Mouse (Mus musculus): ENCODE measurements at regions not wholly inside any gene's neighbourhood (a gene's known extent, or its start where the extent isn't known, plus 50 kb on each side); places are given as distances from the start of the nearest gene placed in this dataset.

GRCm38 (mm10) chr2:170222819-170223218 is 74.9 kb upstream of the Zfp217 start:
- H3K27ac ChIP-seq (ENCODE audit: low read length): peak overlapping the region; percentile 23; the same call in 1 of the 2 replicates
- peak overlapping the region; percentile 42 for H3K9ac ChIP-seq (ENCODE audit: low read length)
- ATAC-seq (ENCODE audit: insufficient read depth, low FRiP score): no peak
- WGBS: 1% methylated on average over 6 of the region's 6 CpGs
- H3K4me1 ChIP-seq (ENCODE audit: control insufficient read depth, insufficient read depth, low read length): peaks cover 38% of the 10 kb centered on the region
- peak overlapping the region; percentile 39 for H3K4me2 ChIP-seq (ENCODE audit: low read depth, low read length)
- H3K27me3 ChIP-seq (ENCODE audit: control insufficient read depth, insufficient read depth, low read length): no peaks in the 10 kb centered on the region
- H3K36me3 ChIP-seq (ENCODE audit: control insufficient read depth, insufficient read depth, low read length): no peaks in the 10 kb centered on the region
- H3K9me3 ChIP-seq (replicated peaks; ENCODE audit: control insufficient read depth, low read length): no peaks in the 10 kb centered on the region
- H3K4me3 ChIP-seq (replicated peaks; ENCODE audit: low read length): no peak overlapping the region; the same call in 1 of the 2 replicates

GRCm38 (mm10) chr2:170221994-170222535 is 74.2 kb upstream of the Zfp217 start:
- Histone ChIP-seq H3K4me2 (ENCODE audit: low read depth, low read length) (peak overlapping the region; percentile 39), H3K9ac (ENCODE audit: low read length) (peak overlapping the region; percentile 18; the same call in 1 of the 2 replicates), H3K4me3 (replicated peaks; ENCODE audit: low read length) (no peak overlapping the region), H3K27me3 (ENCODE audit: control insufficient read depth, insufficient read depth, low read length) (no peaks in the 10 kb centered on the region), H3K9me3 (replicated peaks; ENCODE audit: control insufficient read depth, low read length) (no peaks in the 10 kb centered on the region), H3K4me1 (ENCODE audit: control insufficient read depth, insufficient read depth, low read length) (peaks cover 38% of the 10 kb centered on the region), H3K36me3 (ENCODE audit: control insufficient read depth, insufficient read depth, low read length) (no peaks in the 10 kb centered on the region), H3K27ac (ENCODE audit: low read length) (no peak overlapping the region)
- 25% methylated on average over 13 of the region's 13 CpGs for WGBS
- no peak for ATAC-seq (ENCODE audit: insufficient read depth, low FRiP score)

GRCm38 (mm10) chr2:170220871-170221369 is 73.0 kb upstream of the Zfp217 start:
- no peaks in the 10 kb centered on the region for H3K27me3 ChIP-seq (ENCODE audit: control insufficient read depth, insufficient read depth, low read length)
- H3K9ac ChIP-seq (ENCODE audit: low read length): peak overlapping the region; percentile 60
- peak overlapping the region; percentile 60 for H3K27ac ChIP-seq (ENCODE audit: low read length)
- H3K4me3 ChIP-seq (replicated peaks; ENCODE audit: low read length): peak overlapping the region; percentile 48
- no peak for ATAC-seq (ENCODE audit: insufficient read depth, low FRiP score)
- peaks cover 38% of the 10 kb centered on the region for H3K4me1 ChIP-seq (ENCODE audit: control insufficient read depth, insufficient read depth, low read length)
- no peaks in the 10 kb centered on the region for H3K9me3 ChIP-seq (replicated peaks; ENCODE audit: control insufficient read depth, low read length)
- peak overlapping the region; percentile 80 for H3K4me2 ChIP-seq (ENCODE audit: low read depth, low read length)
- H3K36me3 ChIP-seq (ENCODE audit: control insufficient read depth, insufficient read depth, low read length): no peaks in the 10 kb centered on the region
- 2% methylated on average over 20 of the region's 20 CpGs for WGBS

GRCm38 (mm10) chr2:170220443-170220842 is 72.5 kb upstream of the Zfp217 start:
- H3K27me3 ChIP-seq (ENCODE audit: control insufficient read depth, insufficient read depth, low read length): no peaks in the 10 kb centered on the region
- WGBS: 8% methylated on average over 11 of the region's 11 CpGs
- H3K9me3 ChIP-seq (replicated peaks; ENCODE audit: control insufficient read depth, low read length): no peaks in the 10 kb centered on the region
- no peaks in the 10 kb centered on the region for H3K36me3 ChIP-seq (ENCODE audit: control insufficient read depth, insufficient read depth, low read length)
- peak overlapping the region; percentile 60; the same call in 1 of the 2 replicates for H3K27ac ChIP-seq (ENCODE audit: low read length)
- ATAC-seq (ENCODE audit: insufficient read depth, low FRiP score): no peak
- peaks cover 38% of the 10 kb centered on the region for H3K4me1 ChIP-seq (ENCODE audit: control insufficient read depth, insufficient read depth, low read length)
- peak overlapping the region; percentile 60 for H3K9ac ChIP-seq (ENCODE audit: low read length)
- peak overlapping the region; percentile 80 for H3K4me2 ChIP-seq (ENCODE audit: low read depth, low read length)
- H3K4me3 ChIP-seq (replicated peaks; ENCODE audit: low read length): peak overlapping the region; percentile 48

- WGBS: 9% methylated on average over 20 of the region's 20 CpGs
- peak overlapping the region; percentile 65 for H3K9ac ChIP-seq (ENCODE audit: low read length)
- peak overlapping the region; percentile 80 for H3K4me2 ChIP-seq (ENCODE audit: low read depth, low read length)
- no peaks in the 10 kb centered on the region for H3K36me3 ChIP-seq (ENCODE audit: control insufficient read depth, insufficient read depth, low read length)
- ATAC-seq (ENCODE audit: insufficient read depth, low FRiP score): no peak
- H3K27ac ChIP-seq (ENCODE audit: low read length): peak overlapping the region; percentile 74
- peaks cover 38% of the 10 kb centered on the region for H3K4me1 ChIP-seq (ENCODE audit: control insufficient read depth, insufficient read depth, low read length)
- peaks cover 4% of the 10 kb centered on the region for H3K9me3 ChIP-seq (replicated peaks; ENCODE audit: control insufficient read depth, low read length)
- no peaks in the 10 kb centered on the region for H3K27me3 ChIP-seq (ENCODE audit: control insufficient read depth, insufficient read depth, low read length)
- peak overlapping the region; percentile 48 for H3K4me3 ChIP-seq (replicated peaks; ENCODE audit: low read length)
Measured at GRCm38 (mm10) chr2:170219611-170220401, 71.9 kb upstream of the Zfp217 start.

GRCm38 (mm10) chr2:170219161-170219581 is 71.3 kb upstream of the Zfp217 start:
- Histone ChIP-seq H3K4me3 (replicated peaks; ENCODE audit: low read length) (peak overlapping the region; percentile 38), H3K27me3 (ENCODE audit: control insufficient read depth, insufficient read depth, low read length) (no peaks in the 10 kb centered on the region), H3K27ac (ENCODE audit: low read length) (peak overlapping the region; percentile 74), H3K4me1 (ENCODE audit: control insufficient read depth, insufficient read depth, low read length) (peaks cover 38% of the 10 kb centered on the region), H3K4me2 (ENCODE audit: low read depth, low read length) (peak overlapping the region; percentile 80), H3K36me3 (ENCODE audit: control insufficient read depth, insufficient read depth, low read length) (no peaks in the 10 kb centered on the region), H3K9me3 (replicated peaks; ENCODE audit: control insufficient read depth, low read length) (peaks cover 6% of the 10 kb centered on the region), H3K9ac (ENCODE audit: low read length) (peak overlapping the region; percentile 65)
- 6% methylated on average over 11 of the region's 11 CpGs for WGBS
- no peak for ATAC-seq (ENCODE audit: insufficient read depth, low FRiP score)

- WGBS: 14% methylated on average over 22 of the region's 22 CpGs
- Histone ChIP-seq H3K27ac (ENCODE audit: low read length) (peak overlapping the region; percentile 87), H3K9ac (ENCODE audit: low read length) (peak overlapping the region; percentile 65), H3K4me3 (replicated peaks; ENCODE audit: low read length) (peak overlapping the region; percentile 38), H3K36me3 (ENCODE audit: control insufficient read depth, insufficient read depth, low read length) (no peaks in the 10 kb centered on the region), H3K4me1 (ENCODE audit: control insufficient read depth, insufficient read depth, low read length) (peaks cover 37% of the 10 kb centered on the region), H3K4me2 (ENCODE audit: low read depth, low read length) (peak overlapping the region; percentile 80), H3K27me3 (ENCODE audit: control insufficient read depth, insufficient read depth, low read length) (no peaks in the 10 kb centered on the region), H3K9me3 (replicated peaks; ENCODE audit: control insufficient read depth, low read length) (peaks cover 6% of the 10 kb centered on the region)
- peak; percentile 71 for ATAC-seq (ENCODE audit: insufficient read depth, low FRiP score)
Measured at GRCm38 (mm10) chr2:170218230-170219044, 70.5 kb upstream of the Zfp217 start.

- Histone ChIP-seq H3K36me3 (ENCODE audit: control insufficient read depth, insufficient read depth, low read length) (no peaks in the 10 kb centered on the region), H3K27ac (ENCODE audit: low read length) (no peak overlapping the region), H3K9ac (ENCODE audit: low read length) (no peak overlapping the region), H3K4me3 (replicated peaks; ENCODE audit: low read length) (no peak overlapping the region), H3K4me2 (ENCODE audit: low read depth, low read length) (no peak overlapping the region), H3K4me1 (ENCODE audit: control insufficient read depth, insufficient read depth, low read length) (0 out of 2 replicates have a peak, but pooled peaks cover 19% of the 10 kb centered on the region), H3K9me3 (replicated peaks; ENCODE audit: control insufficient read depth, low read length) (peaks cover 6% of the 10 kb centered on the region), H3K27me3 (ENCODE audit: control insufficient read depth, insufficient read depth, low read length) (no peaks in the 10 kb centered on the region)
- 85% methylated on average over 7 of the region's 7 CpGs for WGBS
- no peak for ATAC-seq (ENCODE audit: insufficient read depth, low FRiP score)
Measured at GRCm38 (mm10) chr2:170216311-170216710, 68.4 kb upstream of the Zfp217 start.

Data from stomach, embryonic 16.5 days (tissue).